Mouse (Mus musculus): Measurements from ENCODE around the gene Auts2. TPM values are rescaled to one million over a fixed set of nuclear protein-coding genes. Genes with fewer than 3 reads are reported as not detected.

Gene Auts2
- polyA plus RNA-seq, 1 experiment from 2014 or later = 34.5 TPM

DNA sequence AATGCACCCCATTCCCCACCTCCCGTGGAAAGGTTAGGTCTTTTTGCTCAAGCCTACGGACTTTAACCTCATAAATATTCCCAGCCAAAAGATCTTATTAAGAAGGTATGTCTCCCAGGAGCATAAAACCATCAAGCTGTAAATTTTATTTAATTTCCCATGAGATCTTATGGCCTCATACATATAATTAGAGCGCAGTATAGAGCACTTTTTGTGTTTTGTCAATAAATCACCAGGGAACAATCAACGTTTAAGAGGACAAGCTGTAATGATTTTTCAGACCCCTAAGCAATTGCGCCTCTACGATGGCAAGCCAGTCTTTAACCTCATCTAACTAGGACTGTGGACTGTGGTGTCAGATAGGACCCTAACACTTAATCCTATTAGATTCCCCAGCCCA lies 820.4 kb downstream of the Auts2 start:
- no peak overlapping the region for H3K4me2 ChIP-seq (ENCODE audit: low read length)
- WGBS = 76% methylated on average over 6 of the region's 6 CpGs
- H3K9ac ChIP-seq (ENCODE audit: low read length) = no peak overlapping the region
- no peaks in the 10 kb centered on the region for H3K36me3 ChIP-seq (ENCODE audit: control insufficient read depth, insufficient read depth, low read length)
- no peak for ATAC-seq
- no peaks in the 10 kb centered on the region for H3K27me3 ChIP-seq (replicated peaks; ENCODE audit: control insufficient read depth, insufficient read depth, low read length)
- DNase-seq (ENCODE audit: low spot score) = no peak
- H3K4me1 ChIP-seq (ENCODE audit: control insufficient read depth, insufficient read depth, low read length) = peaks cover 12% of the 10 kb centered on the region
- H3K9me3 ChIP-seq (replicated peaks; ENCODE audit: control insufficient read depth, low read length) = no peaks in the 10 kb centered on the region
- no peak overlapping the region for H3K27ac ChIP-seq (ENCODE audit: low read depth, low read length)
- H3K4me3 ChIP-seq (ENCODE audit: low read depth, low read length) = no peak overlapping the region

DNA sequence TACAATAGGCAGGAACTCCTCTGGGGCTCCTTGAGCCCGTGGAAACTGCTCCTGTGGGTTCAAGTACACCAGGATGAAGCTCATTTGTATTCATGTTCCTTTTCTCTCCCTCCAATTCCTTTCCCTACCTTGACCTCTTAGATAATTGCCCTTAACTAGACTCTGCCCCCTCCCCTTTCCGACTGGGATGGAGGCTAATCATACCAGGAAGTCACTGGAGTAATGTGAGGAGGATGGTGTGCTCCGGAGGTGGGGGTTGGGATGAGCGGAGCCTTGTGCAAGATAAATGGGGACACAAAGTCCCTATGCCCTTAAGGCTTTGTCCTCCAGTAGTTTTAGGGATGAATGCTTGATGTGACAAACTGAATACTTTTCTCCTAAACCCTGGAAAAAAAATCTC lies 820.8 kb downstream of the Auts2 start:
- Histone ChIP-seq H3K4me2 (ENCODE audit: low read length) (no peak overlapping the region), H3K27ac (ENCODE audit: low read depth, low read length) (no peak overlapping the region), H3K36me3 (ENCODE audit: control insufficient read depth, insufficient read depth, low read length) (no peaks in the 10 kb centered on the region), H3K9ac (ENCODE audit: low read length) (no peak overlapping the region), H3K4me3 (ENCODE audit: low read depth, low read length) (no peak overlapping the region), H3K27me3 (replicated peaks; ENCODE audit: control insufficient read depth, insufficient read depth, low read length) (no peaks in the 10 kb centered on the region), H3K9me3 (replicated peaks; ENCODE audit: control insufficient read depth, low read length) (no peaks in the 10 kb centered on the region), H3K4me1 (ENCODE audit: control insufficient read depth, insufficient read depth, low read length) (peaks cover 14% of the 10 kb centered on the region)
- no peak for DNase-seq (ENCODE audit: low spot score)
- WGBS = 70% methylated on average over 4 of the region's 4 CpGs
- ATAC-seq = no peak

DNA sequence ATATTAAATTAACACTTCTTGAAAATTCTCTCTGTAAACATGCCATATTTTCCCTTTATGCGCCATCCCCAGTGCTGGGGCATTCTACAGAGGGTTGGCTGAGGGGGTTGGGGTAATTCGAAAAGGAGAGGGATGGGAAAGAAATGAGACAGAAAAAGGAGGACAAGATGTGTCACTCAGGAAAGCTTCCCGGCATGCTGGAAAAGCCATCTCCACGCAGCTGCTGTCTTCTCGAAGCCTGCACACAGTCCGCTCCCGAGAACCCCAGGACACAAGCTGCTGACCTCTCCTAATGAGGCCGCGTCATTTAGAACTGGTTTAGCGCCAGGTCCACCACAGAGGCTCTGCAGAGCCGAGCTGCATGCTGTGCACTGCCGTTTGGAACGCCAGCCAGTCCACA lies 825.1 kb downstream of the Auts2 start:
- Histone ChIP-seq H3K4me3 (ENCODE audit: low read depth, low read length) (no peak overlapping the region), H3K9ac (ENCODE audit: low read length) (0 out of 2 replicates have a peak overlapping the region, but pooled peaks have one; percentile 5), H3K9me3 (replicated peaks; ENCODE audit: control insufficient read depth, low read length) (no peaks in the 10 kb centered on the region), H3K27ac (ENCODE audit: low read depth, low read length) (peak overlapping the region; percentile 77), H3K4me1 (ENCODE audit: control insufficient read depth, insufficient read depth, low read length) (peaks cover 14% of the 10 kb centered on the region), H3K4me2 (ENCODE audit: low read length) (peak overlapping the region; percentile 17; the same call in 1 of the 2 replicates), H3K36me3 (ENCODE audit: control insufficient read depth, insufficient read depth, low read length) (no peaks in the 10 kb centered on the region), H3K27me3 (replicated peaks; ENCODE audit: control insufficient read depth, insufficient read depth, low read length) (no peaks in the 10 kb centered on the region)
- WGBS = 21% methylated on average over 13 of the region's 13 CpGs
- ATAC-seq = peak; percentile 62; the same call in 1 of the 2 replicates
- DNase-seq (ENCODE audit: low spot score) = peak; percentile 61

GRCm38 (mm10) chr5:131717359-131717965 lies 825.7 kb downstream of the Auts2 start:
- Histone ChIP-seq H3K9ac (ENCODE audit: low read length) (no peak overlapping the region), H3K4me1 (ENCODE audit: control insufficient read depth, insufficient read depth, low read length) (peaks cover 14% of the 10 kb centered on the region), H3K27ac (ENCODE audit: low read depth, low read length) (peak overlapping the region; percentile 77), H3K36me3 (ENCODE audit: control insufficient read depth, insufficient read depth, low read length) (no peaks in the 10 kb centered on the region), H3K9me3 (replicated peaks; ENCODE audit: control insufficient read depth, low read length) (no peaks in the 10 kb centered on the region), H3K27me3 (replicated peaks; ENCODE audit: control insufficient read depth, insufficient read depth, low read length) (no peaks in the 10 kb centered on the region), H3K4me3 (ENCODE audit: low read depth, low read length) (no peak overlapping the region), H3K4me2 (ENCODE audit: low read length) (peak overlapping the region; percentile 17; the same call in 1 of the 2 replicates)
- DNase-seq (ENCODE audit: low spot score) (peak; percentile 81), ATAC-seq (peak; percentile 83)
- 16% methylated on average over 19 of the region's 19 CpGs for WGBS

GRCm38 (mm10) chr5:131714979-131715378 lies 828.2 kb downstream of the Auts2 start:
- peaks cover 14% of the 10 kb centered on the region for H3K4me1 ChIP-seq (ENCODE audit: control insufficient read depth, insufficient read depth, low read length)
- WGBS = 89% methylated on average over 5 of the region's 5 CpGs
- no peaks in the 10 kb centered on the region for H3K9me3 ChIP-seq (replicated peaks; ENCODE audit: control insufficient read depth, low read length)
- no peak overlapping the region for H3K27ac ChIP-seq (ENCODE audit: low read depth, low read length)
- H3K36me3 ChIP-seq (ENCODE audit: control insufficient read depth, insufficient read depth, low read length) = no peaks in the 10 kb centered on the region
- H3K27me3 ChIP-seq (replicated peaks; ENCODE audit: control insufficient read depth, insufficient read depth, low read length) = no peaks in the 10 kb centered on the region
- no peak overlapping the region for H3K4me2 ChIP-seq (ENCODE audit: low read length)
- no peak overlapping the region for H3K9ac ChIP-seq (ENCODE audit: low read length)
- DNase-seq (ENCODE audit: low spot score) (no peak), ATAC-seq (no peak)
- H3K4me3 ChIP-seq (ENCODE audit: low read depth, low read length) = no peak overlapping the region

DNA sequence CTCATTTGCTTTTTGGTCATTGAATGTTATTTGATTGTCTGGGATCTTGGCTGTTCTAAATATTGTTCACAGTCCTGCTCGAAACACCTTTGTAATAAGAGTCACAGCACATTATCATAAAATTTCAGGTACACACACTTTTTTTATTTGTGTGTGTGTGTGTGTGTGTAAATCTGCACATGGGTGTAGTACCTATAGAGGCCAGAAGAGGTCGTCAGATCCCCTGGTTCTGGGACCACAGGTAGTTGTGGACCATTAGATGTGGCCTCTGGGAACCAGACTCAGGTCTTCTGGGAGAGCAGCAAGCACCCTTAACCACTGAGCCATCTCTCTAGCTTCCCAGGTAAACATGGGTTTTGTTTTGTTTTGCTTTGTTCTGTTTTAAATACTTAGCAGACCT lies 830.7 kb downstream of the Auts2 start:
- Histone ChIP-seq H3K27me3 (replicated peaks; ENCODE audit: control insufficient read depth, insufficient read depth, low read length) (no peaks in the 10 kb centered on the region), H3K9me3 (replicated peaks; ENCODE audit: control insufficient read depth, low read length) (no peaks in the 10 kb centered on the region), H3K4me1 (ENCODE audit: control insufficient read depth, insufficient read depth, low read length) (peaks cover 4% of the 10 kb centered on the region; the same call in 1 of the 2 replicates), H3K27ac (ENCODE audit: low read depth, low read length) (no peak overlapping the region), H3K9ac (ENCODE audit: low read length) (no peak overlapping the region), H3K36me3 (ENCODE audit: control insufficient read depth, insufficient read depth, low read length) (no peaks in the 10 kb centered on the region), H3K4me3 (ENCODE audit: low read depth, low read length) (no peak overlapping the region), H3K4me2 (ENCODE audit: low read length) (no peak overlapping the region)
- DNase-seq (ENCODE audit: low spot score) (no peak), ATAC-seq (no peak)
- WGBS = 91% methylated on average over 2 of the region's 2 CpGs

- H3K9me3 ChIP-seq (replicated peaks; ENCODE audit: control insufficient read depth, low read length) = no peaks in the 10 kb centered on the region
- no peak overlapping the region for H3K4me3 ChIP-seq (ENCODE audit: low read depth, low read length)
- H3K27ac ChIP-seq (ENCODE audit: low read depth, low read length) = no peak overlapping the region
- H3K4me1 ChIP-seq (ENCODE audit: control insufficient read depth, insufficient read depth, low read length) = peaks cover 8% of the 10 kb centered on the region; the same call in 1 of the 2 replicates
- no peak for ATAC-seq
- no peak overlapping the region for H3K4me2 ChIP-seq (ENCODE audit: low read length)
- no peaks in the 10 kb centered on the region for H3K27me3 ChIP-seq (replicated peaks; ENCODE audit: control insufficient read depth, insufficient read depth, low read length)
- no peak for DNase-seq (ENCODE audit: low spot score)
- WGBS = 63% methylated on average over 5 of the region's 5 CpGs
- H3K9ac ChIP-seq (ENCODE audit: low read length) = no peak overlapping the region
- no peaks in the 10 kb centered on the region for H3K36me3 ChIP-seq (ENCODE audit: control insufficient read depth, insufficient read depth, low read length)
These were observed 831.5 kb downstream of the Auts2 start for GRCm38 (mm10) chr5:131711474-131712129.

DNA sequence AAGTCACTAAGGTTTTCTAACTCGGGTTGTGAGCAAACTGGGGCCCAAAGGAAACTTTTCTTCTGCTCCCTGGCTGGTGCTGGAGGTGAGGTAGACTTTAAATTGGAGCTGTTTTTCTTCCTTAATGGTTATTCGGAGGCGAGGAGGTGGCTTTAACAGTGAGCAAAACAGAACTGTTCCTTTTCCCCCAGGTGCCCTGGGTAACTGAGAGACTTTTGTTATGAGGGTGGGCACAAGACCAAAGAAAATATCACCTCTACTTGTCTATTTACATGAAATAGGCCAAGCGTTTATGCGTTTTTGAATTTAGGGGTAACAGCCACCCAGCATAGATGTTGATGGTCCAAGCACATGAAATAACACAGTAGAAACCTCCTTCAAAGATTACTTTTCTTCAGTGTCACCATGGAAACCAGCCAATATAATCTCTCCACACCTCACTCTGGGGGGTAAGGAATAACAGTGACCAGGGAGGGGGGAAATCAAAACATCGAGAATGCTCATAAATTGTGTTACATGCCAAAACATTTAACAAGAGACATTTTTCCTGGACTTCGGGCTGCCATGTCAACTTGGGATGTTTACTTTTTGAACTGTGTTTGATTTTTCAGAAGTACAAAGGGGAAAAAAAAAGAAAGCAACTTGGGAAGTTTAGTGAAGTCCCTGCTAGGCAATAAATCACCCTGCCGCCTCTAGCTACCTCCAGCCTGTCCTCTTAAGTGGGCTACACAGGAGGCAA lies 832.2 kb downstream of the Auts2 start:
- no peak overlapping the region for H3K27ac ChIP-seq (ENCODE audit: low read depth, low read length)
- WGBS = 75% methylated on average over 8 of the region's 8 CpGs
- peaks cover 8% of the 10 kb centered on the region; the same call in 1 of the 2 replicates for H3K4me1 ChIP-seq (ENCODE audit: control insufficient read depth, insufficient read depth, low read length)
- ATAC-seq = no peak
- DNase-seq (ENCODE audit: low spot score) = no peak
- H3K4me2 ChIP-seq (ENCODE audit: low read length) = no peak overlapping the region
- no peaks in the 10 kb centered on the region for H3K36me3 ChIP-seq (ENCODE audit: control insufficient read depth, insufficient read depth, low read length)
- H3K9ac ChIP-seq (ENCODE audit: low read length) = no peak overlapping the region
- no peaks in the 10 kb centered on the region for H3K27me3 ChIP-seq (replicated peaks; ENCODE audit: control insufficient read depth, insufficient read depth, low read length)
- H3K4me3 ChIP-seq (ENCODE audit: low read depth, low read length) = no peak overlapping the region
- no peaks in the 10 kb centered on the region for H3K9me3 ChIP-seq (replicated peaks; ENCODE audit: control insufficient read depth, low read length)
